ENCODE assay signal across 8 mouse cellular contexts in genomic region chr9:118926688-118927321, GRCm38 (mm10). TPM values are rescaled to one million over a fixed set of nuclear protein-coding genes. Genes with fewer than 3 reads are reported as not detected.
DNase-seq lines count a peak whose midpoint lies in the region; ATAC-seq and TF ChIP-seq lines count a peak whose summit lies in the region.

No protein-coding gene starts in this region.

- 4% methylated on average over 66 of the region's 68 CpGs for WGBS in lung, adult 2 months

- H3K4me3 ChIP-seq in embryonic fibroblast, embryonic 13.5 days (ENCODE audit: insufficient read depth, low read length), result peak overlapping the region; percentile 68
- peak overlapping the region; percentile 88 for H3K4me3 ChIP-seq in lung, adult 2 months (replicated peaks; ENCODE audit: extremely low read depth, low read depth, low read length)

- peak; percentile 5; the same call in 1 of the 2 replicates for TF ChIP-seq POLR2A in embryonic fibroblast, embryonic 13.5 days (IDR thresholded peaks at IDR 0.05; ENCODE audit: low read depth, low read length)
- no peak; the same call in 1 of the 2 replicates for TF ChIP-seq POLR2A in lung, adult 2 months (IDR thresholded peaks at IDR 0.05; ENCODE audit: borderline replicate concordance, extremely low read depth, low read depth, low read length)

- no peak for TF ChIP-seq CTCF in embryonic fibroblast, embryonic 13.5 days (IDR thresholded peaks at IDR 0.05; ENCODE audit: borderline replicate concordance, insufficient read depth, low read length)
- TF ChIP-seq CTCF in lung, adult 2 months (IDR thresholded peaks at IDR 0.05; ENCODE audit: insufficient read depth, low read length), result no peak

- no peak overlapping the region for H3K27ac ChIP-seq in embryonic fibroblast, embryonic 13.5 days (ENCODE audit: insufficient read depth, low read length)

- peak; percentile 30 for ATAC-seq in CD4-positive, CD25-positive, alpha-beta regulatory T cell, adult 4 months
- no peak for ATAC-seq in activated CD4-positive, CD25-positive, alpha-beta regulatory T cell, adult 4 months

- 0 out of 2 replicates have a peak, but pooled peaks cover 7% of the 10 kb centered on the region for H3K4me1 ChIP-seq in embryonic fibroblast, embryonic 13.5 days (ENCODE audit: control insufficient read depth, insufficient read depth, low read length)
- H3K4me1 ChIP-seq in lung, adult 2 months (ENCODE audit: control insufficient read depth, insufficient read depth, low read length), result peaks cover 3% of the 10 kb centered on the region; the same call in 1 of the 2 replicates

- DNase-seq in adrenal gland, adult 8-10 months, result peak; percentile 44
- peak; percentile 44 to 53 for DNase-seq in heart, postnatal 36 days
- peak; percentile 68 to 73 for DNase-seq in layer of hippocampus, adult 8-10 months (ENCODE audit: low spot score in 2 of 2)
- no peak for DNase-seq in lung, adult 2 months
- peak; percentile 48 for DNase-seq in ovary, postnatal 14 days (ENCODE audit: low spot score)

- intact Hi-C loops in heart, postnatal 36 days (cut with DNase I), result loop anchor here (5.0 to 10.0 kb wide), 2 partner anchors 55 to 418 kb away; partner anchors contain the start of gene Myd88

RNA-seq across cellular contexts. Expression of gene Ctdspl, which starts 0.6 kb away (rescaled TPM):
- under 1 TPM; 0.62 to 0.75 TPM for polyA plus RNA-seq in CD4-positive, CD25-positive, alpha-beta regulatory T cell, adult 4 months (2017; shearing (Covaris generic))
- total RNA-seq in adrenal gland, adult 8-10 months (2022), result 10 to 100 TPM; 22.0 to 35.1 (median 28.0) TPM
- polyA plus RNA-seq in embryonic fibroblast, embryonic 13.5 days (2011; ENCODE audit: insufficient read length, low read depth, missing spikeins), result 17.5 and 25.1 TPM in 2 replicates
- total RNA-seq in heart, postnatal 36 days (2021), result 10 to 100 TPM; 11.2 to 11.3 TPM
- total RNA-seq in layer of hippocampus, adult 8-10 months (2022), result 10 to 100 TPM; 24.7 to 30.4 (median 28.1) TPM
- 70.4 and 83.4 TPM in 2 replicates for polyA plus RNA-seq in lung, adult 2 months (2012; rRNA removed)
- polyA plus RNA-seq in activated CD4-positive, CD25-positive, alpha-beta regulatory T cell, adult 4 months (2017; shearing (Covaris generic)), result 1 to 10 TPM; 1.0 to 1.2 TPM
